ENCODE assay signal across 18 mouse cellular contexts in genomic region chr5:121810331-121811151, GRCm38 (mm10). TPM values are rescaled to one million over a fixed set of nuclear protein-coding genes. Genes with fewer than 3 reads are reported as not detected.
A peak's percentile ranks its signal among the peaks of the same experiment; 100 is the strongest.
DNase-seq lines count a peak whose midpoint lies in the region; ATAC-seq and TF ChIP-seq lines count a peak whose summit lies in the region.
"Had no signal": no experiment of that assay in that cellular context is flagged by ENCODE, and none has a peak within 500 bp of the region (broad histone marks: within the 10 kb centered on the region; RNA-seq: fewer than 3 reads in every experiment).

No protein-coding gene starts in this region.

- 81% methylated on average over 17 of the region's 17 CpGs for WGBS in heart, adult 2 months
- 89% methylated on average over 17 of the region's 17 CpGs for WGBS in hindbrain, embryonic 16.5 days
- 86% methylated on average over 17 of the region's 17 CpGs for WGBS in hindbrain, embryonic 14.5 days

- no peak overlapping the region for H3K9ac ChIP-seq in heart, adult 2 months (ENCODE audit: low read depth, low read length)
- H3K9ac ChIP-seq in hindbrain, embryonic 16.5 days (ENCODE audit: low read depth, low read length) = no peak overlapping the region
- H3K9ac ChIP-seq in hindbrain, embryonic 14.5 days = no peak overlapping the region
- H3K9ac ChIP-seq: embryonic facial prominence, embryonic 15.5 days; limb, embryonic 12.5 days; lung, embryonic 14.5 days; stomach, embryonic 15.5 days had no signal

- intact Hi-C loops in heart, adult 2 months (cut with DNase I) = no loop called here

- H3K4me1 ChIP-seq in heart, adult 2 months (ENCODE audit: control insufficient read depth, insufficient read depth, low read length) = peaks cover 30% of the 10 kb centered on the region
- no peaks in the 10 kb centered on the region; the same call in 1 of the 2 replicates for H3K4me1 ChIP-seq in hindbrain, embryonic 16.5 days (ENCODE audit: control insufficient read depth, insufficient read depth, low read depth, low read length)
- no peaks in the 10 kb centered on the region for H3K4me1 ChIP-seq in hindbrain, embryonic 14.5 days (replicated peaks; ENCODE audit: control insufficient read depth, insufficient read depth, low read length)
- H3K4me1 ChIP-seq: limb, embryonic 12.5 days; midbrain, embryonic 10.5 days had no signal

- TF ChIP-seq EP300 in heart, adult 2 months (IDR thresholded peaks at IDR 0.05; ENCODE audit: insufficient read depth, low read depth, low read length) = no peak

- no peak overlapping the region for H3K4me2 ChIP-seq in hindbrain, embryonic 16.5 days (ENCODE audit: low read length)
- no peak overlapping the region for H3K4me2 ChIP-seq in hindbrain, embryonic 14.5 days (replicated peaks)
- H3K4me2 ChIP-seq: embryonic facial prominence, embryonic 15.5 days; limb, embryonic 12.5 days; liver, embryonic 12.5 days; lung, embryonic 14.5 days; stomach, embryonic 15.5 days had no signal

- no peak for ATAC-seq in cerebellum, adult (ENCODE audit: insufficient number of reproducible peaks, low FRiP score, low TSS enrichment)
- 0 out of 2 replicates have a peak, but pooled peaks have one; percentile 25 for ATAC-seq in hindbrain, embryonic 16.5 days
- no peak for ATAC-seq in hindbrain, embryonic 14.5 days (ENCODE audit: low FRiP score)

- H3K9me3 ChIP-seq in hindbrain, embryonic 16.5 days (ENCODE audit: control insufficient read depth, low read length) = no peaks in the 10 kb centered on the region
- no peaks in the 10 kb centered on the region for H3K9me3 ChIP-seq in hindbrain, embryonic 14.5 days (ENCODE audit: control insufficient read depth, low read length)
- H3K9me3 ChIP-seq: embryonic facial prominence, embryonic 15.5 days; limb, embryonic 12.5 days; liver, embryonic 12.5 days; midbrain, embryonic 10.5 days; stomach, embryonic 15.5 days had no signal

- TF ChIP-seq CTCF in heart, adult 2 months (IDR thresholded peaks at IDR 0.05) = no peak

- DNase-seq in cerebellum, adult 11-12 months = peak; percentile 45
- no peak for DNase-seq in heart, adult 2 months
- DNase-seq in heart, adult 9 months (ENCODE audit: low spot score in 2 of 2) = no peak
- no peak for DNase-seq in hindbrain, embryonic 14.5 days (ENCODE audit: low spot score)
- DNase-seq in testis, postnatal 10 days (ENCODE audit: low spot score) = peak; percentile 42
- no peak for DNase-seq in testis, postnatal 14 days (ENCODE audit: low spot score)
- DNase-seq: embryo, embryonic 11 days; kidney, adult 8-10 months; layer of hippocampus, adult 9-11 months; retina, postnatal 1 day had no signal

- H3K36me3 ChIP-seq in heart, adult 2 months (ENCODE audit: control insufficient read depth, insufficient read depth, low read length) = peaks cover 11% of the 10 kb centered on the region; the same call in 1 of the 2 replicates
- H3K36me3 ChIP-seq in hindbrain, embryonic 16.5 days (ENCODE audit: control insufficient read depth, insufficient read depth, low read length) = peaks cover 17% of the 10 kb centered on the region
- peaks cover 67% of the 10 kb centered on the region for H3K36me3 ChIP-seq in hindbrain, embryonic 14.5 days (replicated peaks; ENCODE audit: control insufficient read depth, insufficient read depth)

- H3K27ac ChIP-seq in heart, adult 2 months = peak overlapping the region; percentile 18; the same call in 1 of the 2 replicates
- no peak overlapping the region for H3K27ac ChIP-seq in hindbrain, embryonic 16.5 days (ENCODE audit: low read depth, low read length)
- no peak overlapping the region for H3K27ac ChIP-seq in hindbrain, embryonic 14.5 days
- H3K27ac ChIP-seq: embryonic facial prominence, embryonic 15.5 days; limb, embryonic 12.5 days; liver, embryonic 12.5 days; midbrain, embryonic 10.5 days had no signal

- H3K4me3 ChIP-seq in heart, adult 2 months = no peak overlapping the region
- H3K4me3 ChIP-seq in hindbrain, embryonic 16.5 days (ENCODE audit: low read length) = no peak overlapping the region
- H3K4me3 ChIP-seq in hindbrain, embryonic 14.5 days (replicated peaks; ENCODE audit: low read length) = no peak overlapping the region
- H3K4me3 ChIP-seq: embryonic facial prominence, embryonic 15.5 days; limb, embryonic 12.5 days; liver, embryonic 12.5 days; midbrain, embryonic 10.5 days; stomach, embryonic 15.5 days had no signal

- TF ChIP-seq POLR2A in heart, adult 2 months (IDR thresholded peaks at IDR 0.05; ENCODE audit: insufficient read depth, low read depth, low read length) = no peak

- no peaks in the 10 kb centered on the region for H3K79me2 ChIP-seq in heart, adult 2 months (replicated peaks; ENCODE audit: control insufficient read depth, insufficient read depth, low read length)

- no peaks in the 10 kb centered on the region for H3K27me3 ChIP-seq in heart, adult 2 months (ENCODE audit: control insufficient read depth, insufficient read depth, low read length)
- H3K27me3 ChIP-seq in hindbrain, embryonic 16.5 days (replicated peaks; ENCODE audit: control insufficient read depth, insufficient read depth, low read length) = no peaks in the 10 kb centered on the region
- no peaks in the 10 kb centered on the region for H3K27me3 ChIP-seq in hindbrain, embryonic 14.5 days (ENCODE audit: control insufficient read depth, insufficient read depth, low read length)
- H3K27me3 ChIP-seq: embryonic facial prominence, embryonic 15.5 days; limb, embryonic 12.5 days; liver, embryonic 12.5 days; stomach, embryonic 15.5 days had no signal

RNA-seq across cellular contexts. Expression of gene Sh2b3, which starts 26.9 kb away (rescaled TPM):
- 10 to 100 TPM; 21.6 to 22.5 TPM for total RNA-seq in heart, adult 2 months (2021)
- polyA plus RNA-seq in heart, adult 2 months (2012; rRNA removed) = 19.3 and 20.1 TPM in 2 replicates
- 5.2 and 6.9 TPM in 2 replicates for polyA plus RNA-seq in hindbrain, embryonic 16.5 days (2015; fragmentation: Nextera tagmentation; extraction: Ambion mirVana)
- polyA plus RNA-seq in hindbrain, embryonic 14.5 days (2014; fragmentation: Nextera tagmentation; extraction: Ambion mirVana) = 8.8 and 9.1 TPM in 2 replicates

RNA-seq across cellular contexts. Expression of gene Pheta1, which starts 38.2 kb away (rescaled TPM):
- 1 to 10 TPM; 9.3 TPM for total RNA-seq in heart, adult 2 months (2021)
- 12.5 and 12.7 TPM in 2 replicates for polyA plus RNA-seq in heart, adult 2 months (2012; rRNA removed)
- polyA plus RNA-seq in hindbrain, embryonic 16.5 days (2015; fragmentation: Nextera tagmentation; extraction: Ambion mirVana) = 34.1 and 39.5 TPM in 2 replicates
- 28.7 and 32.3 TPM in 2 replicates for polyA plus RNA-seq in hindbrain, embryonic 14.5 days (2014; fragmentation: Nextera tagmentation; extraction: Ambion mirVana)

Comparison
In these comparisons a context has a peak if more than half of its experiments do, and no peak if none do; other contexts are left out.
1. DNase-seq: peak in cerebellum, adult 11-12 months (single experiment) and testis, postnatal 10 days (single experiment); none in heart, adult 2 months (0 of 2), heart, adult 9 months (0 of 2), hindbrain, embryonic 14.5 days (single experiment) and testis, postnatal 14 days (single experiment).